Mouse (Mus musculus) ES-CJ7 (cell line): ENCODE data around the gene Grik3.

ENCODE experiments used
- DNase-seq: peaks from one replicate; pipeline ENCODE4 v3.0.0; 2011; ENCODE audit warnings: low read depth, low spot score

Grik3 gene

DNA sequence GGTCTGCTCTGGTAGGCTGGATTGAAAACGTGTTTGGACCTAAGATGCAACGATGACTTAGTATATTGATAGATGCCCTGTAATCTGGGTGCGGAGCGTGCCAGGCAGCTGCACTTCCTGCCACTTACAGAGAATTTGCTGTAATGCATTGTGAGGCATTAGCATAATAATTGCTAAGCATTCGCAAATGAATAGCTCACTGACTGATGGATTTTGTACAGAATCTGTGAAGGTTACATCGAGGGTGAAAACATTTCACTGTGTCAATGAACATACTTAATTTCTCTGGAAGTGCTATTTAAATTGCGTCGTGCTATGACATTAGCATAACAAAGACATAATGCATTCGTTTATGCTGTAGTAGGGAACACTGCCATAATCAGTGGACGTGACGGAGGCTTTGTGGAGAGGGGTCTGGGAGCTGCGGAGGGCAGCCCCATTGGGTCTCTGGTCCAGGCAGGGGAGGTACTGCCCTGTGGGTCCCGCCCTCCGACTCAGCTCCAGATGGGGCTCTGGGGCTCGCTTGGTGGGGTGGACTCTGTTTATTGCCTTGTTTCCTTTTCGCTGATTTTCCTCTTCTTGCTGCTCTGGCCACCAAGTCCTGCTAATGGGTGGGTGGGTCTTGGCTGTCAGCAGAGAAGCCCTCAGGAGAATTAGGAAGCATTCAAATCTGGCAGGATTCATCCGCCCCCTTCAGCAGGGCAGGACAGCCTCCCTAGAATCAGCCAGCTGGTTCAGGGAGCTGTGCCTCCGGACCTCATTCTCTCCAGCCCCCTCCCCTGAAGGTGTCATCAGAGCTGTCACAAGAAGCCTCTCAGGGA lies 54.7 kb downstream of the Grik3 start:
- DNase-seq, result peak; percentile 45

GRCm38 (mm10) chr4:125545768-125546220 lies 55.3 kb downstream of the Grik3 start:
- DNase-seq, result peak; percentile 65

DNA sequence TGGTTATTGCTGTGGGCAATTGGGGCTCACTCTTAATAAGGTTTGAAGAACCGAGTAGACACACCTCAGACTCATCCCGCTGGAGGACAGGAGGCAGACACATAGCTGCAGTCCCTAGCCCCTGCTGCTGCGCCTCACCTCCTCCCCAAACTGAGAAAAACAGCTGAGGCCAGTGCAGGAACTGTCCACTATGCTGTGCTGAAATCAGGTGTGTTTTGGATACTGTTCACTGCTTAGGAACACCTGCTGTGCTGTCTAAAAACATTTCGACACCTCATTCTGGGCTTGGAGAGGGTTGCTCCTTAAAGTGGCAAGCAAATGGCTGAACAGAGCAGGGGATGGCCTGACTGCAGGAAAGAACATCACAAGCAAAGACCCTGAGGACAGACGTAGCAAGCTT lies 57.7 kb downstream of the Grik3 start:
- DNase-seq, result peak; percentile 46

- no peak for DNase-seq
These were observed 63.3 kb downstream of the Grik3 start for GRCm38 (mm10) chr4:125553754-125554153.

GRCm38 (mm10) chr4:125556405-125557308 lies 66.2 kb downstream of the Grik3 start:
- DNase-seq, result no peak

DNA sequence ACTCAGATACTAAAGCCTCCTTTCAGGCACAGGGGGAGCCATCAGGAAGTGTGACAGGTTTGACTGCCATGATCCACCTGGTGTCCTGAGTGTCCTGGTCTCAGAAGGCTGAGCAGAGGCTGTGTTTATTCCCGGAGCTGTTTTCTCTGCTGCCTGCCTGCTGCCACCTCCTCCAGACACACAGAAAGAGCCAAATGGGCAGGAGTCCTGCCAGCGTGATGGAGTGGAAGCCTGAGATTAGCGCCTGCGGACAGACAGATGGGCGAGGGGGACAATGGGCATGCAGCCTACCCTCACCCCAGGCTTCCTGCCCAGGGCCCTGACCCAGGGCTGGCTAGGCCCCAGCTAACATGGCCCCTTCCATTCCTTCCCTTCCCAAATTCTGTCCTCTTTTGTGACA lies 69.1 kb downstream of the Grik3 start:
- no peak for DNase-seq

DNA sequence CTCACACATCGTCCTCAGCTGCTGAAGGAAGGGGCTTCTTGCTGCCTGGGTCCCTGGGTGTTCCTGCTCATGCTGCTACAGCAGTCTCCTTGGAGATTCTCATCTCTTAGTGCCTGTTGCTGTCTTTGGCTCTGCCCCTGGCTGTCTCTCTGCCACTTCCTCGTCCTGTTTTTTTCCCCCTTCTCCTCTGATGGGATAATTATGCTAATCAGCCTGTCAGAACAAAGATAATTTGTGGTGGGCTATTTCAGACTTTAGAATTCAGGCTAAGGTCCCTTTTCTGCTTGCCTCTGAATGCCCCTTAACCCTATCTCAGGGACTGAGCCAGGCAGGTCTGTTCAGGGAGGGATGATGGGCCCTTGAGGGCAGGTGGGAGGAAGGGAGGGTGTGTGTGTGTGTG lies 70.3 kb downstream of the Grik3 start:
- DNase-seq, result no peak

- no peak for DNase-seq
These were observed 73.1 kb downstream of the Grik3 start for GRCm38 (mm10) chr4:125563579-125563978.

DNA sequence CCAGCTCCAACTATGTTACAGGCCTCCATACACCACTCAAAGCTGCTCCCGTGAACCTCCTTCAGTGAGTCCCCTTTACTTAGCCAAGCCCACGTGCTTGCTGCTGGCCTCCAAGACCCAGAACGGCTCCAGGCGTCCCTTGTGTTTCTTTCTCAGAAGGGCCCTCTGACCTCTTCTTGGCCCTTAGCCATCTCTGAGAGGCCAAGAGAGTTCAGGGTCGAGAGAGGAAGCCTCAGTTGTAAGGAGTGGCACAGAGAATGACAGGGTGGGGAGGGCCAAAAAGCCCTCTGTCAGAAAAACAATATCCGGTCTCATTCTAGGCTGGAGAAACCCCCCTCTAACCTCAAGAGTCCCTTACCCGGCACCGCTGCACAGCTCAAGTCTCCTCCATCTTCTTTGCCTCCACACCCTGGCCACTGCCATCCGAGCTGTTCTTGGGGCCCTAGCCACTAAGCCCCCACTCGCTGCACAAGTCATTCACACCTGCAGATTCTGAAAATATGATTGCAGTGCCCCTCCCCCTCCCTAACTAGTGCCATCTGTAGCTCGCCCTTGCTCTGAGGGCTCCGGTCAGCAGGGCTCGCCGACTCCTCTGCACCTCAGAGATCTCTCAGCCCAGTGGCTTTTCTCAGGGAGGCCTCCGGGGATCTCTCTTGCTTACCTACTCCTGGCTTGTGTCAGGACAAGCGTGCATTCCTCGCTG lies 73.7 kb downstream of the Grik3 start:
- DNase-seq, result no peak

DNA sequence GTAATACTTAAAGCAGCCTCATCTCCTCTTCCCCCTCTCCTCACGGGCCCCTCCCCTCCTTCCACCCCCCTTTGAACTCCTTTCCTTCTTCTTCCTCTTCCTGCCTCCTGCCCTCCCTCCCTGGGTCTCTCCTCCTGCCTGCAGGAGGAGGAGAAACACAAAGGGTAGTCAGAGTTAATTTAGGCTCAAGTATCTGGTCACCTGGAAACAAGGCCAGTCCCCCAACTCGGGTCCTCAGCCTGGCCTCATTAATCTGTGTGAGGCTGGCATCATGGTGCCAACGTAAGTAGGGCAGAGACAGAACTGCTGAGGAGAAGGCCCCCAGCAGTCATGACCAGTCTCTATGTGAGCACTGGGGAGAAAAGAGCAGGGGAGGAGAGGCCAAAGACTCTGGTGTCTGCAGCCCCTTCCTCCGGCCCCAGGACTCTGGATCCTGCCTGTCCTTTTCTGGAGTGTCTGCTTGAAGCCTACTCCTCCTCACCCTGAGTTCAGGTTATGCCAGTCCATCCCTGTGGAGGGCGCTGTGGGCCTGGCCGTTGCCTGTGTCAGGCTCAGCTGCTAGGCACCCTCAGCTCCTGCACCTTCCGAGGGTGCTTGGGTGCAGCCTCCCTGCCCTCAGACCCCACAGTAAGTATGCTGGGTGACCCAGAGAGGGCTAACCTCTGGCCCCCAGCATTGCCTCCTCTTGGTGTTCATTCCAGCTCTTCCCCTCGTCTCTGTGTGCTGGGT lies 75.4 kb downstream of the Grik3 start:
- no peak for DNase-seq

DNA sequence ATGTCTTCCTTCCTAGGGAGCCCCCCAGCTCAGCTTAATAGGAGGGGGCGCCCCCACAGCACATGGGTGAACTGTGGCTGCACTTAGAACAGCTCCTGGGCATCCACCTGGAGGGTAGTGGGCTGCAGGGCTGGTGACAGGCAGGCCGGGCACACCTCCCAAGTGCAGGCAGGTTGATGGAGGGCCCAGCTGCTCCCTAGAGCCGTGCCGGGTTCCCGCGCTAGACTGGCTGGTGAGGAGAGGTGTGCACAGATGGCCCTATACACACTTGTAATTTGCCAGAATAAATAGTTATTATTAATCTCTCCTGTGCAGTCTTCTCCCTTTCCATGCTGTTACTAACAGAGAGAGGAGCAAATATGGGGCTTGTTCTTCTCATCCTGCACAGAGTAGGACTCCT lies 77.7 kb downstream of the Grik3 start:
- no peak for DNase-seq

GRCm38 (mm10) chr4:125571651-125572311 lies 81.3 kb downstream of the Grik3 start:
- no peak for DNase-seq

DNA sequence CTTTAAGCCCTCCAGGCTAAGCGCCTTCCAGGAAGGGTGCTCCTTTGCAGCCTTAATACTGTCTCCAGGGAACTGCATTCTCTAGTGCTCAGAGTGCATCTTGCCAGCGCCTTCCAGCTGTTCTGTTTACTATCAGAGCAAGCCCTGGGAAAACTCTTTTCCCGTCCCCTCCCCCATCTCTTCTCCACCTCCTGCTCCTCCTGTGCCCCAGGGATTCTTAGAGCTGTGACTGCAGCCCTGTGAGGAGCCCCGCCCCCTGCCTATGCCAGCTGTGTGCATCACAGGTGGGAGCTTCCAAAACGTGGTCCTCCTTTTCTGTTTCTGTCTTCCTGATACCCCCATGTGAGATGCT lies 81.8 kb downstream of the Grik3 start:
- peak; percentile 72 for DNase-seq

- DNase-seq, result no peak
These were observed 82.5 kb downstream of the Grik3 start for GRCm38 (mm10) chr4:125573000-125573399.

DNA sequence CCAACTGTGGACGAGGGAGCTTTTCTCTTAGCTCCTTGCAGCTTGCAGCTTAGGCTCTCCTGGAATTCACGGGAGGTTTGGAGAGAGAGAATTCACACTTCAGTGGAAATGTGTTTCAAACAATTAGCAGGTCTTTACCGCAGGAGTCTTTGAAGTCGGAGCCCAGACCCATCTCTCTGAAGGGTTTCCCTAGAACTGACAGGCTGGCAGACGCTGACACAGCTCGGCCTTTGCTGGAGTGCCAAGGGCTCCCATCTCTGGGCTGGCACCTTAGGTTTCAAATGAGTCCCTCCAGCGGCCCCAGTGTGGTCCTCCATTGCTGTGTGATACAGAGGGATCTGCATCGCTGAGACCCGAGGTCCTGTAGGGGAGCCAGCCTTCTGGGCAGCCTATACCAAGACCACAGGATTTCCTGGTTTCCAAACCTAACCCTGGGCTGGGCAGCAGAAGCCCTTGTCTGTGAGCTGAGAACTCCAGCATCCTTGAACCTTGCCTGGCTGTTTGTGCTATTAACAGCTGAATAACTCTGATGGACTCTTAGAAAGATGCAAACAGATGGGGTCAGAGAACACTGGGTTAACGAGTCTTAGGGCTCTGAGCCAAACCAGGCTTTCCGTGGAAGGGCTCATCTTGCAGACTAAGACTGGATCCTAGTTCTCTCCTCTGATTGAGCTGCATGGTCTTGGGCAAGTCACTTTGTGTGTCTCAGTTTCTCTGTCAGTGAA lies 83.6 kb downstream of the Grik3 start:
- no peak for DNase-seq

DNA sequence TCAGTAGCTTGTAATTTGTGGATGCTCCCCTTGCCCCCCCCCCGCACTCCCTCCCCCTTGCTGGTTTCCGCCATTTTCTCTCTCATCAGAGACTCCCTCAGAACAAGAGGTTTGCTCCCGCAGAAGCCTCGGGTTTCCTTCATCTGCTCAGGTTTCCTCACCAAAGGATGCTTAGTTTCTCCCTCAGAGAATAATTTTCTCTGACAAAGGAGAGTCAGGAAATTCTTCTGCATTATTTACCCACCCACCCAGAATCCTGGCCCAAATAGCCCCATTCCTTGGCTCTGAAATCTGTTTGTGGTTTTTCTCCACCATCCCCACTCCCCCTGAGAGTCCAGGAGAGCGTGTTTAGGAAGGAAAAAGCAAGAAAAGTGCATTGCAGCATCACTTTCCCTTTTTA lies 89.8 kb downstream of the Grik3 start:
- no peak for DNase-seq

GRCm38 (mm10) chr4:125583272-125583671 lies 92.8 kb downstream of the Grik3 start:
- DNase-seq, result no peak

- peak; percentile 73 for DNase-seq
These were observed 93.4 kb downstream of the Grik3 start for GRCm38 (mm10) chr4:125583935-125584334.

GRCm38 (mm10) chr4:125584676-125585075 lies 94.2 kb downstream of the Grik3 start:
- DNase-seq, result no peak

DNA sequence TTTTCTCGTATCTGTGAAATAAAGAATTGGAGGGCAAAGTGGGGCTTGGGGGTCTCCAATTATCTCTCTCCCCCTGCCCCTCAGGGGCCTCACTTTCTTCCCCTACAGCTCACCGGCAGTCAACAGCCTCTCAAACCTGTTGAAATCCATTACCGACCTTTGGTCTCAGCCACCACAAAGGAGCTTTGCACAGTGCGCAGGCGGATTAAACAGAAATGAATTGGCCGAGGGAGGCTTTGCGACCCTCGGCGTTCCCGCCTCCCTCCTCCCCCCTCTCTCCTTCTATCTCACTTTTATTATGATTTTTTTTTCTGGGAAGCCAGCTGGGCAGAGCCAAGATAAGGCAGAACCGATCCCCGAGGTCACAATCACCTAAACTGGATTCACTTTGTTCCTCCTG lies 97.1 kb downstream of the Grik3 start:
- DNase-seq, result no peak
